Mouse (Mus musculus): ENCODE data around the gene Hdhd5. TPM values are rescaled to one million over a fixed set of nuclear protein-coding genes. Genes with fewer than 3 reads are reported as not detected.

The Hdhd5 gene
- total and polyA plus RNA-seq, 3 experiments, result 17.8 to 19.9 TPM; not detected in 1

DNA sequence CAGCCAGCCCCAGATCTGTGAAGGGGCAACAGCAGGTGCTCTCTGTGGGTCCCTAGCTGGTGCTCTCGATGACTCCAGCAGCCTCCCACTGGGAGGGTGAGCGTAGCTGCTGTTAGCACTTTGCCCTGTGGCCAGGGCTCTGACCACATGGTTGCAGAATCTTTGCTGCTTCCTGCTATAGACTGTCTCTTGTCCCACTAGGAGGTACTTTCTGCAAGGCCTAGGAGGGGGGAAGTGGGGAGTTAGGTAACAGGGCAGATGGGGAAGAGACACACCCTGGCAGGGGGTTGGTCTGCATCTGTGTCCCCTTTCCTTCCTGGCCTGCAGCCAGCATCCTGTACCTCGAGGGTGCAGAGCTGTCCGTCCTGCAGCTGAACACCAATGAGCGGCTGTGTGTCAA lies 57.7 kb downstream of the Hdhd5 start:
- Histone ChIP-seq H3K36me3 (ENCODE audit: control insufficient read depth in 1 of 2, insufficient read depth in 2 of 2, low read length in 2 of 2) (peaks cover 10 to 26% of the 10 kb centered on the region in 2 experiments), H3K9ac (ENCODE audit: control insufficient read depth, low read depth, low read length, poor library complexity, severe bottlenecking) (no peak overlapping the region; the same call in 1 of the 2 replicates), H3K4me1 (ENCODE audit: control insufficient read depth in 1 of 2, insufficient read depth in 2 of 2, low read length in 2 of 2) (peaks cover 3 to 36% of the 10 kb centered on the region in 2 experiments; a peak in 3 of 4 replicates), H3K27me3 (ENCODE audit: control insufficient read depth in 1 of 2, insufficient read depth in 2 of 2, low read length in 2 of 2) (no peaks in the 10 kb centered on the region), H3K4me3 (ENCODE audit: control insufficient read depth in 1 of 2, insufficient read depth in 1 of 2, low read depth in 2 of 2, low read length in 2 of 2) (no peak overlapping the region), H3K9me3 (replicated peaks; ENCODE audit: insufficient read depth, low read length) (no peaks in the 10 kb centered on the region), H3K27ac (ENCODE audit: control insufficient read depth, low read depth, low read length) (no peak overlapping the region), H3K79me2 (ENCODE audit: control insufficient read depth, insufficient read depth, low read length, poor library complexity) (peaks cover 17% of the 10 kb centered on the region)
- no peak for DNase-seq (ENCODE audit: low read depth, low spot score)
- no peak for TF ChIP-seq MAZ (IDR thresholded peaks at IDR 0.05; ENCODE audit: low read depth, low read length)
- no peak for TF ChIP-seq E2F4 (IDR thresholded peaks at IDR 0.05; ENCODE audit: borderline replicate concordance, low read depth, low read length)
- no peak for TF ChIP-seq NELFE (IDR thresholded peaks at IDR 0.05; ENCODE audit: low read depth, low read length)
- no peak for TF ChIP-seq MAX (IDR thresholded peaks at IDR 0.05; ENCODE audit: low read length)
- no peak for TF ChIP-seq JUND (IDR thresholded peaks at IDR 0.05; ENCODE audit: low read depth, low read length)

DNA sequence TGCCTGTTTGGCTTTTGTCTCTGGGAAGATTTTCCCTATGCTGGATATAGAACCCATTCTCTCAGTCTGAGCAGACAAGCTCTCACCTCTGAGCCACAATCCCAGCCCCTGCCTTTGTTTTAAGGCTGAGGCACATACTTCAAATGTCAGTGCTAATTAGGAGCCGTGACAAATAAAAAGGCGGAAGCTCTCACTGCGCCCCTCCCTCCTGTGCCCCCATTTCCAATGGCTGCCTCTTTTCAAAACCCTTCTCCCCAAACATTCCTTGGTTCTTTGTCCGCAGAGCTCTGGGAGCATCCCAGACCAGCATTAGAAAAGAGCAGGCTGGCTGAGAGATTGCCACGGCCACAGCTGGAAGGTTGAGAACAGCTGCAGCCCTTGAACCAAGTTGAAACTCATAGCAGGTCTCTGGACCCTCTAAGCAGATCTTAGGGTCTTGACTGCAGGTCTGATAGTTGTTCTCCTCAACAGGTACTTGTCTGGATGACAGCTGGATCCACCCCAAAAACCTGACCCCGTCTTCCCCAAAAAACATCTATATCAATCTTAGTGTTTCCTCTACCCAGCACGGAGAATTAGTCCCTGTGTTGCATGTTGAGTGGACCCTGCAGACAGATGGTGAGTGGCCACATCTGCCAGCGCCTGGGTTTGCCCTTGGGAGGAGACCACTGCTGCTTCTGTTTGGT lies 58.5 kb downstream of the Hdhd5 start:
- TF ChIP-seq EP300 (IDR thresholded peaks at IDR 0.05; ENCODE audit: low read depth in 1 of 2, low read length in 2 of 2) (no peak), MYC (IDR thresholded peaks at IDR 0.05; ENCODE audit: low read depth, low read length) (no peak), JUND (IDR thresholded peaks at IDR 0.05; ENCODE audit: low read depth, low read length) (no peak), ETS1 (IDR thresholded peaks at IDR 0.05; ENCODE audit: low read depth, low read length) (no peak)
- H3K36me3 ChIP-seq (ENCODE audit: control insufficient read depth in 1 of 2, insufficient read depth in 2 of 2, low read length in 2 of 2), result peaks cover 10 to 27% of the 10 kb centered on the region in 2 experiments
- peaks cover 3 to 38% of the 10 kb centered on the region in 2 experiments; a peak in 3 of 4 replicates for H3K4me1 ChIP-seq (ENCODE audit: control insufficient read depth in 1 of 2, insufficient read depth in 2 of 2, low read length in 2 of 2)

DNA sequence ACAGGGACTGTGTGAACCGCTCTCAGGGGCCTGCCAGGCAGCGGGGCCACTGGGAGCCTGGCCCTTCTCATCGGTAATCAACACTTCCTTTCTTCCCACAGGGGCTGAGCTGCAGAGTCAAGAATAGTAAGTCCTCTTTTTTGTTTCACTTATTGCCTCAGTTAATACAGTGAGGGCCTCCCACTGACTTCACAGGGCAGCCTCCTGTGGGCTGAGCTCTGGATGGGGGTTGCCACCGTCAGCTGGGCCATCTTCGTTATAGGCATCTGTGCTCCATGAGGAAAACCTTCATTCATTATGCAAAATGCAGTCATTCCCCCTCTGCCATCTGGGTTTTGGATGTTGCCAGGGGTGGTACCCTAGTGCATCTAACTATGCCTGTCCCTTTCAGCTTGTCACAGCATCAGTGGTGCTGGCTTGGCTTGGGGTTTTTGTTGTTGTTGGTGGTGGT lies 59.1 kb downstream of the Hdhd5 start:
- H3K79me2 ChIP-seq (ENCODE audit: control insufficient read depth, insufficient read depth, low read length, poor library complexity), result peaks cover 30% of the 10 kb centered on the region
- H3K36me3 ChIP-seq (ENCODE audit: control insufficient read depth in 1 of 2, insufficient read depth in 2 of 2, low read length in 2 of 2), result peaks cover 10 to 33% of the 10 kb centered on the region in 2 experiments
- no peak overlapping the region for H3K4me3 ChIP-seq (ENCODE audit: control insufficient read depth in 1 of 2, insufficient read depth in 1 of 2, low read depth in 2 of 2, low read length in 2 of 2)
- TF ChIP-seq NELFE (IDR thresholded peaks at IDR 0.05; ENCODE audit: low read depth, low read length), result no peak
- TF ChIP-seq MXI1 (IDR thresholded peaks at IDR 0.05; ENCODE audit: low read depth, low read length), result no peak
- TF ChIP-seq JUND (IDR thresholded peaks at IDR 0.05; ENCODE audit: low read depth, low read length), result no peak
- no peak for TF ChIP-seq E2F4 (IDR thresholded peaks at IDR 0.05; ENCODE audit: borderline replicate concordance, low read depth, low read length)
- no peak for TF ChIP-seq ETS1 (IDR thresholded peaks at IDR 0.05; ENCODE audit: low read depth, low read length)
- TF ChIP-seq SMC3 (IDR thresholded peaks at IDR 0.05; ENCODE audit: low read depth, low read length), result no peak
- TF ChIP-seq RCOR1 (IDR thresholded peaks at IDR 0.05; ENCODE audit: low read depth, low read length), result no peak
- TF ChIP-seq NRF1 (IDR thresholded peaks at IDR 0.05; ENCODE audit: insufficient read depth, low read depth, low read length, poor library complexity, severe bottlenecking), result no peak
- TF ChIP-seq GABPA (IDR thresholded peaks at IDR 0.05; ENCODE audit: low read depth, low read length), result no peak
- TF ChIP-seq ZMIZ1 (IDR thresholded peaks at IDR 0.05; ENCODE audit: low read depth, low read length), result no peak
- no peak overlapping the region for H3K9ac ChIP-seq (ENCODE audit: control insufficient read depth, low read depth, low read length, poor library complexity, severe bottlenecking)
- H3K9me3 ChIP-seq (replicated peaks; ENCODE audit: insufficient read depth, low read length), result no peaks in the 10 kb centered on the region
- H3K27me3 ChIP-seq (ENCODE audit: control insufficient read depth in 1 of 2, insufficient read depth in 2 of 2, low read length in 2 of 2), result no peaks in the 10 kb centered on the region
- peaks cover 8 to 43% of the 10 kb centered on the region in 2 experiments for H3K4me1 ChIP-seq (ENCODE audit: control insufficient read depth in 1 of 2, insufficient read depth in 2 of 2, low read length in 2 of 2)
- DNase-seq (ENCODE audit: low read depth, low spot score), result no peak
- H3K27ac ChIP-seq (ENCODE audit: control insufficient read depth, low read depth, low read length), result no peak overlapping the region

More for the DNA sequence above, 58.5 kb downstream of the Hdhd5 start:
- no peak for DNase-seq (ENCODE audit: low read depth, low spot score)
- Histone ChIP-seq H3K9me3 (replicated peaks; ENCODE audit: insufficient read depth, low read length) (no peaks in the 10 kb centered on the region), H3K79me2 (ENCODE audit: control insufficient read depth, insufficient read depth, low read length, poor library complexity) (peaks cover 25% of the 10 kb centered on the region), H3K4me3 (ENCODE audit: control insufficient read depth in 1 of 2, insufficient read depth in 1 of 2, low read depth in 2 of 2, low read length in 2 of 2) (no peak overlapping the region), H3K9ac (ENCODE audit: control insufficient read depth, low read depth, low read length, poor library complexity, severe bottlenecking) (no peak overlapping the region), H3K27me3 (ENCODE audit: control insufficient read depth in 1 of 2, insufficient read depth in 2 of 2, low read length in 2 of 2) (no peaks in the 10 kb centered on the region), H3K27ac (ENCODE audit: control insufficient read depth, low read depth, low read length) (no peak overlapping the region)
